24 mouse cellular contexts compared by ENCODE assay signal in the genomic region with DNA sequence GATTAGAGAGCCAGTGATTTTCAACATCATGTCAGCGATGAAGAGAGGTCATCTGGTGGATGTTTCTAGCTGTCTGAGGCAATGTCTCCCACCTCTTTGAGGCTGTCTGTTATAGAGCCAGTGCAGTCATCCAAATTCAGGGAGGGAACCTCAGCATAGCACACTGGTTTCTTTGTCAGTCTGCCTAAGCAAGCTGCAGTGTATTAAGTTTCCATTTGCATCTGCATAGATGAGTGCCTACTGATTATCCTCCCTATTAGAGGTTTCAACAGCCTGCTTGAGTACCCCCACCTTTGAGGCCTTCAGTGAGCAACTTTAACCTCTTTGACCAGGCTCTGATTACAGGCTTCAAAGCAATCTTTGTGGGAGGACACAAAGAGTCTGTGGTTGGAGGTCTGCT. TPM values are rescaled to one million over a fixed set of nuclear protein-coding genes. Genes with fewer than 3 reads are reported as not detected.
A peak's percentile ranks its signal among the peaks of the same experiment; 100 is the strongest.
DNase-seq lines count a peak whose midpoint lies in the region; ATAC-seq and TF ChIP-seq lines count a peak whose summit lies in the region.
"Had no signal": no experiment of that assay in that cellular context is flagged by ENCODE, and none has a peak within 500 bp of the region (broad histone marks: within the 10 kb centered on the region; RNA-seq: fewer than 3 reads in every experiment).

No protein-coding gene starts in this region.

- H3K9ac ChIP-seq in hindbrain, embryonic 12.5 days = no peak overlapping the region
- H3K9ac ChIP-seq in hindbrain, postnatal 0 days (replicated peaks; ENCODE audit: low read length) = no peak overlapping the region
- H3K9ac ChIP-seq in embryonic facial prominence, embryonic 12.5 days = no peak overlapping the region
- no peak overlapping the region for H3K9ac ChIP-seq in forebrain, embryonic 15.5 days (replicated peaks)
- H3K9ac ChIP-seq: heart, embryonic 12.5 days had no signal

- peak; percentile 72 for ATAC-seq in hindbrain, embryonic 12.5 days (ENCODE audit: low FRiP score)
- no peak for ATAC-seq in hindbrain, postnatal 0 days
- 0 out of 2 replicates have a peak, but pooled peaks have one; percentile 67 for ATAC-seq in embryonic facial prominence, embryonic 12.5 days (ENCODE audit: insufficient number of reproducible peaks, insufficient read depth, low FRiP score, low TSS enrichment)
- peak; percentile 57; the same call in 1 of the 2 replicates for ATAC-seq in forebrain, embryonic 15.5 days (replicated peaks)
- ATAC-seq: intestine, embryonic 16.5 days; Patski had no signal

- H3K36me3 ChIP-seq in hindbrain, embryonic 12.5 days = no peaks in the 10 kb centered on the region
- H3K36me3 ChIP-seq in hindbrain, postnatal 0 days (ENCODE audit: insufficient read depth, low read length) = no peaks in the 10 kb centered on the region
- no peaks in the 10 kb centered on the region for H3K36me3 ChIP-seq in embryonic facial prominence, embryonic 12.5 days
- H3K36me3 ChIP-seq in forebrain, embryonic 15.5 days = no peaks in the 10 kb centered on the region
- H3K36me3 ChIP-seq: heart, embryonic 12.5 days had no signal

- no peak overlapping the region for H3K4me2 ChIP-seq in hindbrain, embryonic 12.5 days (replicated peaks)
- H3K4me2 ChIP-seq in hindbrain, postnatal 0 days (ENCODE audit: low read depth, low read length) = no peak overlapping the region
- H3K4me2 ChIP-seq in embryonic facial prominence, embryonic 12.5 days (replicated peaks) = no peak overlapping the region
- H3K4me2 ChIP-seq in forebrain, embryonic 15.5 days (replicated peaks) = no peak overlapping the region
- H3K4me2 ChIP-seq: heart, embryonic 12.5 days had no signal

- H3K27me3 ChIP-seq in hindbrain, embryonic 12.5 days = no peaks in the 10 kb centered on the region
- no peaks in the 10 kb centered on the region for H3K27me3 ChIP-seq in hindbrain, postnatal 0 days (ENCODE audit: insufficient read depth, low read length)
- no peaks in the 10 kb centered on the region for H3K27me3 ChIP-seq in embryonic facial prominence, embryonic 12.5 days
- no peaks in the 10 kb centered on the region for H3K27me3 ChIP-seq in forebrain, embryonic 15.5 days
- H3K27me3 ChIP-seq: heart, embryonic 12.5 days; Patski had no signal

- peaks cover 7% of the 10 kb centered on the region for H3K4me1 ChIP-seq in hindbrain, embryonic 12.5 days
- no peaks in the 10 kb centered on the region for H3K4me1 ChIP-seq in hindbrain, postnatal 0 days (ENCODE audit: insufficient read depth, low read length)
- no peaks in the 10 kb centered on the region for H3K4me1 ChIP-seq in embryonic facial prominence, embryonic 12.5 days
- no peaks in the 10 kb centered on the region for H3K4me1 ChIP-seq in forebrain, embryonic 15.5 days

- TF ChIP-seq CTCF in hindbrain, postnatal 0 days (IDR thresholded peaks at IDR 0.05; ENCODE audit: low read depth) = no peak

- no peak for DNase-seq in hindbrain, postnatal 0 days (ENCODE audit: low spot score)
- peak; percentile 18 for DNase-seq in ES-CJ7 (ENCODE audit: low read depth, low spot score)
- no peak for DNase-seq in gastrocnemius, postnatal 25 days
- DNase-seq in ovary, postnatal 36 days (ENCODE audit: low spot score) = no peak
- DNase-seq: adrenal gland, postnatal 36 days; B cell, adult 2 months; cerebellum, adult 8-10 months; heart, postnatal 4 days; left cerebral cortex, postnatal 4 days; lung, adult 2 months; lung, postnatal 36 days; thymus, adult 18-20 months had no signal

- H3K27ac ChIP-seq in hindbrain, embryonic 12.5 days = no peak overlapping the region
- no peak overlapping the region for H3K27ac ChIP-seq in hindbrain, postnatal 0 days
- H3K27ac ChIP-seq in embryonic facial prominence, embryonic 12.5 days = no peak overlapping the region
- no peak overlapping the region for H3K27ac ChIP-seq in forebrain, embryonic 15.5 days (replicated peaks)

- no peaks in the 10 kb centered on the region for H3K9me3 ChIP-seq in hindbrain, embryonic 12.5 days (replicated peaks)
- H3K9me3 ChIP-seq in hindbrain, postnatal 0 days (ENCODE audit: low read length) = no peaks in the 10 kb centered on the region
- no peaks in the 10 kb centered on the region for H3K9me3 ChIP-seq in embryonic facial prominence, embryonic 12.5 days
- no peaks in the 10 kb centered on the region for H3K9me3 ChIP-seq in forebrain, embryonic 15.5 days
- H3K9me3 ChIP-seq: heart, embryonic 12.5 days had no signal

- WGBS in hindbrain, embryonic 12.5 days = 54% methylated on average over 1 of the region's 1 CpGs
- WGBS in hindbrain, postnatal 0 days = 44% methylated on average over 1 of the region's 1 CpGs
- 56% methylated on average over 1 of the region's 1 CpGs for WGBS in embryonic facial prominence, embryonic 12.5 days
- WGBS in forebrain, embryonic 15.5 days = 16% methylated on average over 1 of the region's 1 CpGs

- H3K4me3 ChIP-seq in hindbrain, embryonic 12.5 days = no peak overlapping the region
- no peak overlapping the region for H3K4me3 ChIP-seq in hindbrain, postnatal 0 days (ENCODE audit: low read length)
- no peak overlapping the region for H3K4me3 ChIP-seq in embryonic facial prominence, embryonic 12.5 days
- H3K4me3 ChIP-seq in forebrain, embryonic 15.5 days = no peak overlapping the region
- H3K4me3 ChIP-seq: heart, embryonic 12.5 days had no signal

RNA-seq across cellular contexts. Expression of gene Ddi1, which starts 17.1 kb away (rescaled TPM):
- polyA plus RNA-seq in hindbrain, embryonic 12.5 days (2016; fragmentation: Nextera tagmentation; extraction: Ambion mirVana) = 0.08 and 0.13 TPM in 2 replicates
- not detected in 2 replicates for total RNA-seq in hindbrain, postnatal 0 days (2014; rRNA removed)
- 0.01 and 0.05 TPM in 2 replicates for polyA plus RNA-seq in hindbrain, postnatal 0 days (2015; fragmentation: Nextera tagmentation; extraction: Ambion mirVana)
- polyA plus RNA-seq in embryonic facial prominence, embryonic 12.5 days (2016; fragmentation: Nextera tagmentation; extraction: Ambion mirVana) = 0.05 and 0.09 TPM in 2 replicates
- polyA plus RNA-seq in forebrain, embryonic 15.5 days (2015; fragmentation: Nextera tagmentation; extraction: Ambion mirVana) = not detected in 2 replicates
- total RNA-seq in gastrocnemius, postnatal 25 days (2021) = not detected
- total RNA-seq: adrenal gland, postnatal 36 days; common myeloid progenitor, adult 5-6 weeks; heart, postnatal 4 days; layer of hippocampus, postnatal 25 days; left cerebral cortex, postnatal 4 days; liver, adult 2 months had no signal
- polyA plus RNA-seq: large intestine, adult 2 months; liver, adult 2 months; lung, adult 2 months; small intestine, adult 2 months; urinary bladder, adult 2 months had no signal
